Mouse (Mus musculus) spleen, postnatal 36 days (tissue): Measurements from ENCODE around the gene Adcy10.

Experiments used
- DNase-seq, 2 experiments: peaks; one replicate each; pipeline ENCODE4 v3.0.0; 2022; ENCODE audit warnings: low spot score in 2 of 2, mixed read lengths in 1 of 2

Adcy10 gene

GRCm38 (mm10) chr1:165603218-165603617 is 118.2 kb downstream of the Adcy10 start:
- DNase-seq = no peak

- DNase-seq = no peak
Observed at GRCm38 (mm10) chr1:165604203-165604602, 119.2 kb downstream of the Adcy10 start.

GRCm38 (mm10) chr1:165605108-165605507 is 120.1 kb downstream of the Adcy10 start:
- no peak for DNase-seq

- DNase-seq = no peak
Observed at GRCm38 (mm10) chr1:165605774-165606173, 120.8 kb downstream of the Adcy10 start.

- DNase-seq = no peak
Observed at GRCm38 (mm10) chr1:165608904-165609303, 123.9 kb downstream of the Adcy10 start.

- no peak for DNase-seq
Observed at GRCm38 (mm10) chr1:165609495-165610320, 124.7 kb downstream of the Adcy10 start.

GRCm38 (mm10) chr1:165610321-165610999 is 125.5 kb downstream of the Adcy10 start:
- no peak for DNase-seq

- no peak for DNase-seq
Observed at GRCm38 (mm10) chr1:165612714-165613113, 127.7 kb downstream of the Adcy10 start.

GRCm38 (mm10) chr1:165613926-165614325 is 128.9 kb downstream of the Adcy10 start:
- no peak for DNase-seq

GRCm38 (mm10) chr1:165614793-165615192 is 129.8 kb downstream of the Adcy10 start:
- no peak for DNase-seq

- no peak for DNase-seq
Observed at GRCm38 (mm10) chr1:165616652-165617051, 131.7 kb downstream of the Adcy10 start.

GRCm38 (mm10) chr1:165617166-165617891 is 132.3 kb downstream of the Adcy10 start:
- DNase-seq = no peak

- DNase-seq = no peak
Observed at GRCm38 (mm10) chr1:165618201-165618624, 133.2 kb downstream of the Adcy10 start.

- no peak for DNase-seq
Observed at GRCm38 (mm10) chr1:165625058-165625457, 140.1 kb downstream of the Adcy10 start.

GRCm38 (mm10) chr1:165625896-165626295 is 140.9 kb downstream of the Adcy10 start:
- no peak for DNase-seq
